Mouse (Mus musculus) fat pad, adult 2 months (tissue): ENCODE measurements around the gene Ifna11.

Source experiments
- DNase-seq: peaks from one replicate; pipeline ENCODE4 v3.0.0-alpha.2; 2011; ENCODE audit warnings: low read depth, low spot score; ENCODE audit errors: extremely low read depth

Ifna11 gene

GRCm38 (mm10) chr4:88838828-88839227 lies 19.1 kb downstream of the Ifna11 start:
- no peak for DNase-seq

GRCm38 (mm10) chr4:88840058-88840457 lies 20.3 kb downstream of the Ifna11 start:
- no peak for DNase-seq

- no peak for DNase-seq
Observed at GRCm38 (mm10) chr4:88841438-88841911, 21.7 kb downstream of the Ifna11 start, which contains the start of gene Ifna4. Gene Ifna4 (plus strand): TSS chr4:88841861.

- DNase-seq = no peak
Observed at GRCm38 (mm10) chr4:88845334-88845733, 25.6 kb downstream of the Ifna11 start.

- no peak for DNase-seq
Observed at GRCm38 (mm10) chr4:88849698-88850097, 29.9 kb downstream of the Ifna11 start, which contains the start of gene Ifna1. Gene Ifna1 (plus strand): TSS chr4:88850087.

- DNase-seq = no peak
Observed at GRCm38 (mm10) chr4:88851026-88851763, 31.4 kb downstream of the Ifna11 start.

- DNase-seq = no peak
Observed at GRCm38 (mm10) chr4:88859214-88859613, 39.5 kb downstream of the Ifna11 start.

- DNase-seq = no peak
Observed at GRCm38 (mm10) chr4:88863309-88863708, 43.5 kb downstream of the Ifna11 start.

- no peak for DNase-seq
Observed at GRCm38 (mm10) chr4:88864599-88864998, 44.8 kb downstream of the Ifna11 start.

GRCm38 (mm10) chr4:88865011-88865569 lies 45.3 kb downstream of the Ifna11 start:
- no peak for DNase-seq

- DNase-seq = no peak
Observed at GRCm38 (mm10) chr4:88867366-88867925, 47.7 kb downstream of the Ifna11 start.

- no peak for DNase-seq
Observed at GRCm38 (mm10) chr4:88867926-88868911, 48.5 kb downstream of the Ifna11 start.
